Mouse (Mus musculus) limb, embryonic 13.5 days (tissue): ENCODE results near the gene Stx16. TPM values are rescaled to one million over a fixed set of nuclear protein-coding genes. Genes with fewer than 3 reads are reported as not detected.

ENCODE experiments used
- ATAC-seq: fragments of 200-750 bp; cut with Nextera tagmentation; 2 replicates; pipeline ENCODE4 v1.8.0; 2017; ENCODE audit warnings: low read depth, moderate number of reproducible peaks, moderate TSS enrichment; ENCODE audit not compliant: low FRiP score
- H3K27ac ChIP-seq: fragments of 300-500 bp; sonication (generic); 2 replicates; pipeline ENCODE4 v1.5.1; 2015; ENCODE audit warnings: inconsistent platforms, mild to moderate bottlenecking, moderate library complexity
- H3K27me3 ChIP-seq: fragments of 300-500 bp; sonication (generic); 2 replicates; pipeline ENCODE4 v1.6.1; 2015; ENCODE audit warnings: mild to moderate bottlenecking, inconsistent platforms
- H3K36me3 ChIP-seq: fragments of 300-500 bp; sonication (generic); 2 replicates; pipeline ENCODE4 v1.6.1; 2015; ENCODE audit warnings: inconsistent platforms, mild to moderate bottlenecking, moderate library complexity
- H3K4me1 ChIP-seq: fragments of 300-500 bp; sonication (generic); 2 replicates; pipeline ENCODE4 v1.6.1; 2015; ENCODE audit warnings: inconsistent platforms
- H3K4me2 ChIP-seq: fragments of 300-500 bp; sonication (generic); replicated peaks from 2 replicates; pipeline ENCODE4 v1.6.1; 2015; ENCODE audit warnings: inconsistent platforms, mild to moderate bottlenecking, moderate library complexity
- H3K4me3 ChIP-seq: fragments of 300-500 bp; sonication (generic); 2 replicates; pipeline ENCODE4 v1.5.1; 2015; ENCODE audit warnings: moderate library complexity, mild to moderate bottlenecking, inconsistent platforms
- H3K9ac ChIP-seq: fragments of 300-500 bp; sonication (generic); 2 replicates; pipeline ENCODE4 v1.6.1; 2015; ENCODE audit warnings: mild to moderate bottlenecking, inconsistent platforms
- H3K9me3 ChIP-seq: fragments of 300-500 bp; sonication (generic); 2 replicates; pipeline ENCODE4 v1.6.1; 2016; ENCODE audit warnings: inconsistent platforms
- WGBS: fragments of 180-500 bp; shearing (Covaris S2); methylation state at CpG from one replicate; pipeline ENCODE4 v1.1.7; 2015; 5-methylcytosine and 5-hydroxymethylcytosine counted together
- polyA plus RNA-seq: library from polyadenylated mRNA; unstranded; fragments of >200 nt; fragmentation: Nextera tagmentation; extraction: Ambion mirVana; gene quantifications from 2 replicates; pipeline ENCODE4 v1.2.1, GENCODE M21; 2015

Stx16 gene
- polyA plus RNA-seq, 1 experiment from 2014 or later, result 15.0 TPM

DNA sequence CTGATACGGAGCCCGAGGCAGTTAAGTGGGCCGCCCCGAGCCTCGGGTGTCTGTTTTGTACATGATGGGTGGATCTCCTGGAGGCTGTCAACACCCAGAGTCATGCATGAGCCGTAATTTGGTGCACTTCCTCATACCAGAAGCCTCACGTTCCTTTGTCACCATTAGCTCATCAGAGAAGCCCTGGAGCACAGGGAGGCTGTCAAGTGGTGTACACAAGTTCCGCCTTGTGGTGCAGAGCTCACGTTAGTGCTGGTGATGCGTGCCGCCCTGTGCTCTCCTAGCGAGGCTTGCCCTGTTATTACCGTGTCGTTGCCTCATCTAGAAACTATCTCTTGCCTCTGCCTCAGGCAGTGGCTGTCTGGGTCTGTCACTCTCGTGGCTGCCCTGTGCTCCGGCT lies 40.8 kb downstream of the Stx16 start:
- no peak overlapping the region for H3K27ac ChIP-seq
- WGBS, result 74% methylated on average over 16 of the region's 16 CpGs
- no peak overlapping the region for H3K4me3 ChIP-seq
- no peaks in the 10 kb centered on the region for H3K27me3 ChIP-seq
- H3K4me1 ChIP-seq, result peaks cover 6% of the 10 kb centered on the region
- H3K36me3 ChIP-seq, result peaks cover 94% of the 10 kb centered on the region
- H3K9ac ChIP-seq, result no peak overlapping the region
- ATAC-seq, result no peak; the same call in 1 of the 2 replicates
- H3K9me3 ChIP-seq, result no peaks in the 10 kb centered on the region
- H3K4me2 ChIP-seq, result no peak overlapping the region

DNA sequence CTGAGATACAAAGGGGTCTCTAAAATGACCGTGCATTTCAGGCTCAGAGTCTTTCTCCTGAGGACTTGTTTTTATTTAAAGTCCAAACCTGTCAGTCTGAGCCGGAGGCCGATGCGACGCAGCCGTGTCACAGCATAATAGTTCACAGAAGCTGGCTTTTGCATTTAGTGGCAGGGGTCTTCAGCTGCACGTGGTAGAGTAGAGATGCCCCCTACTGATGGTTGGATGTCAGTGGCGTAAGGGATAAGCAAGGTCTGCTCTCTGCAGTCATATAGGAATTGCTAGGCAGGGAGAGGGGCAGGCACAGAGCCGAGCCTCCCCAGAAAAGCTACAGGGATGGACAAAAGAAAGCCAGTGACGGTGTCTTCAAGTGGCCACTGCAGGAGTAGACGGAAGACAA lies 42.0 kb downstream of the Stx16 start:
- Histone ChIP-seq H3K4me2 (no peak overlapping the region), H3K9me3 (no peaks in the 10 kb centered on the region), H3K36me3 (peaks cover 94% of the 10 kb centered on the region), H3K27me3 (no peaks in the 10 kb centered on the region), H3K9ac (no peak overlapping the region), H3K4me3 (no peak overlapping the region), H3K27ac (no peak overlapping the region), H3K4me1 (0 out of 2 replicates have a peak, but pooled peaks cover 4% of the 10 kb centered on the region)
- WGBS, result 61% methylated on average over 11 of the region's 11 CpGs
- no peak for ATAC-seq

DNA sequence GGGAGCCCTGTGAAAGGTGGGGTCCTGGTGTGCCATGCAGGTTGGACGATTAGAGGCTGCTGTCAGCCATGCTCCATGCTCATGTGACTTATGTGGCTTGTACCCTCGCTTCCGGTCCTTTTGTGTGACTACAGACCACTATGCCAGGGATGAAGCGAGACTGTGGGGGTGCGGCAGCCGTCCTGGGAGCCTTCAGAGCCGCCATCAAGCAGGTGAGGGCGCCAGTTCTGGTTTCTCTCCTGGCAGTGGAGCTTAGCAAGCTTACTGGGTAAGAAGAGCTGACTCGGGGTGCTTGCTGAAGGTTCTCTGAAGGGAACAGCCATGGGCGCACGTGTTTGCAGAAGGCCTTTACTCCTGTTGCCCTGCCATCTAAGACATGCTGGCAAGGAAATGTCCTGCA lies 43.2 kb downstream of the Stx16 start:
- H3K4me1 ChIP-seq, result 0 out of 2 replicates have a peak, but pooled peaks cover 4% of the 10 kb centered on the region
- ATAC-seq, result no peak
- no peak overlapping the region for H3K4me2 ChIP-seq
- peaks cover 94% of the 10 kb centered on the region for H3K36me3 ChIP-seq
- H3K27ac ChIP-seq, result no peak overlapping the region
- no peaks in the 10 kb centered on the region for H3K27me3 ChIP-seq
- no peak overlapping the region for H3K9ac ChIP-seq
- no peak overlapping the region for H3K4me3 ChIP-seq
- 91% methylated on average over 11 of the region's 11 CpGs for WGBS
- H3K9me3 ChIP-seq, result 0 out of 2 replicates have a peak, but pooled peaks cover 4% of the 10 kb centered on the region

DNA sequence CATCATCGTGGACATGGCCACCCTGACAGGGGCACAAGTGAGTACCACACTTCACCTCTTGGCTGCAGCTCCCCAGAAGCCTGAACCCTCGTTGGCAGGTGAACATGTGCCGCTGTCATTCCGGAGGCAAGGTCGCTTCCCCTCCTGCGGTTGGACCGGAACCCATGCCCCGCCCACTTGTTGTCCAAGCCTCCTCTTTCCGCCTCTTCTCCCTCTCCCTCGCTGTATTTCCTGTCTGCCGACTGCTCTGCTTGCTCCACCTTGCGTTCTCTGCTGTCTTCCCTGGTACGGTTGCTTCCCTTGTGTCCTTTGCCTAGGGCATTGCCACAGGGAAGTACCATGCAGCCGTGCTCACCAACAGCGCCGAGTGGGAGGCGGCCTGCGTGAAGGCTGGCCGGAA lies 44.5 kb downstream of the Stx16 start:
- WGBS, result 94% methylated on average over 19 of the region's 19 CpGs
- H3K27me3 ChIP-seq, result no peaks in the 10 kb centered on the region
- no peak overlapping the region for H3K4me3 ChIP-seq
- H3K4me1 ChIP-seq, result no peaks in the 10 kb centered on the region
- H3K9ac ChIP-seq, result no peak overlapping the region
- no peak for ATAC-seq
- peaks cover 15% of the 10 kb centered on the region for H3K9me3 ChIP-seq
- H3K27ac ChIP-seq, result no peak overlapping the region
- H3K4me2 ChIP-seq, result no peak overlapping the region
- peaks cover 92% of the 10 kb centered on the region for H3K36me3 ChIP-seq

DNA sequence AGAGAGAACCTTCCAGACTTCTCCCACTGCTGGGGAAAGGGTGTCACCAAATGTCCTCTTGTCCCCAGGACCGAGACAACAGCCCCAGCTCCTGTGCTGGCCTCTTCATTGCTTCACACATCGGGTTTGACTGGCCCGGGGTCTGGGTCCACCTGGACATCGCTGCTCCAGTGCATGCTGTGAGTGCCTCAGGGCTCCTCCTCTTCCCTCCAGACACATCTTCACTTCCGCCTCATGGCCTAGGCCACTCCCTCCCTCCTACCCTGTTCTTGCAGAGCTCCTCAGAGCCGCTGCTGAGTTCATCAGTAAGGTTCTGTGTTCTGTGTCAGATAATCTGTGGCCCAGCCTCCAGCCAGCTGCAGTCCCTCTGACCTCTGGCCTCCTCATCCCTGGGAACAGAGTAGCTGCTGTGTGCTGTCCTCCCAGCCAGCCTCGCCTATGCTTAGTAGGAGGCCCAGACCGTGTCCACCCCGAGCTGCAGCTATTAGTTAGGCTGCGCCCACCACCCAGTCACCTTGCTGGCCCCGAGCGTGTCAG lies 45.4 kb downstream of the Stx16 start:
- Histone ChIP-seq H3K9ac (no peak overlapping the region), H3K4me3 (no peak overlapping the region), H3K27ac (no peak overlapping the region), H3K9me3 (peaks cover 15% of the 10 kb centered on the region), H3K4me2 (no peak overlapping the region), H3K36me3 (peaks cover 85% of the 10 kb centered on the region), H3K4me1 (peaks cover 1% of the 10 kb centered on the region), H3K27me3 (no peaks in the 10 kb centered on the region)
- 83% methylated on average over 12 of the region's 12 CpGs for WGBS
- ATAC-seq, result no peak

DNA sequence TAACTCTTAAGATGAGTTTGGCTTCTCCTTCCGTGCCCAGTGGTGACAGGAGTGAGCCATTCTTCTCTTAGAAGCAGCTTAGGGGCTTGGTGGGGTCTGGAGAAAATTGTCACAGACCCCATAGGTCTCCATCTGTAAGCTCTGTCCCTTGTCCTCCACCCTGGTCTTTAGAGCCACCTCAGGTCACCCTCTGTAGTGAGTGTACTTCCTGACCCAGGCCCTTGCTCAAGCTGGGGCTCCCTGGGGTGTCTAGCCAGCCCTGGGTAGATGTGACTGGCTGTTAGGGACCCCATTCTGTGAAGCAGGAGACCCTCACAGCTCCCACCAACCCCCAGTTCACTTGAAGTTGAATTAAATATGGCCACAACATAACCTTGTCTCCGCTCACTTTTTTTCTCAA lies 46.2 kb downstream of the Stx16 start:
- H3K4me3 ChIP-seq, result no peak overlapping the region
- H3K27ac ChIP-seq, result no peak overlapping the region
- H3K9ac ChIP-seq, result no peak overlapping the region
- H3K4me2 ChIP-seq, result no peak overlapping the region
- peaks cover 76% of the 10 kb centered on the region for H3K36me3 ChIP-seq
- H3K27me3 ChIP-seq, result no peaks in the 10 kb centered on the region
- peaks cover 15% of the 10 kb centered on the region for H3K9me3 ChIP-seq
- no peak for ATAC-seq
- 90% methylated on average over 2 of the region's 2 CpGs for WGBS
- H3K4me1 ChIP-seq, result peaks cover 10% of the 10 kb centered on the region

DNA sequence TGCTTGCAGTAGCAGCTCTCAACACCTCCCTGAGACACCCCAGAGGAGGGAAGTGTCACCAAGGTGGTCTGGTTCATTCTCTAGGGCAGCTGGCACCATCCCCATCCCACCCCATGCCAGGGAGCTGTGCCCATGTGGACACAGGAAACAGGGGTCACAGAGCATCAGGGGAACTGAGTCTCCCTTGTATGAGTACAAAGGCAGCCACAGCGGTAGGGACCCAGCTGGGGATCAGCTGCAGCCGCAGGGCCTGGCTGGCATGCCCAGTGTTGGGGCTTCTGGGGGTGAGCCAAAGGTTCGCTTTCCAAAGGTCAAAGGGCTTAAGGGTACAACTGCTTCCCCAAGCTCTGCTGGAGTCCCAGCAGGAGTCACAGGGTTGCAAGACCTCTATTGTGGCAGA lies 47.6 kb downstream of the Stx16 start:
- H3K36me3 ChIP-seq, result peaks cover 66% of the 10 kb centered on the region
- ATAC-seq, result no peak

DNA sequence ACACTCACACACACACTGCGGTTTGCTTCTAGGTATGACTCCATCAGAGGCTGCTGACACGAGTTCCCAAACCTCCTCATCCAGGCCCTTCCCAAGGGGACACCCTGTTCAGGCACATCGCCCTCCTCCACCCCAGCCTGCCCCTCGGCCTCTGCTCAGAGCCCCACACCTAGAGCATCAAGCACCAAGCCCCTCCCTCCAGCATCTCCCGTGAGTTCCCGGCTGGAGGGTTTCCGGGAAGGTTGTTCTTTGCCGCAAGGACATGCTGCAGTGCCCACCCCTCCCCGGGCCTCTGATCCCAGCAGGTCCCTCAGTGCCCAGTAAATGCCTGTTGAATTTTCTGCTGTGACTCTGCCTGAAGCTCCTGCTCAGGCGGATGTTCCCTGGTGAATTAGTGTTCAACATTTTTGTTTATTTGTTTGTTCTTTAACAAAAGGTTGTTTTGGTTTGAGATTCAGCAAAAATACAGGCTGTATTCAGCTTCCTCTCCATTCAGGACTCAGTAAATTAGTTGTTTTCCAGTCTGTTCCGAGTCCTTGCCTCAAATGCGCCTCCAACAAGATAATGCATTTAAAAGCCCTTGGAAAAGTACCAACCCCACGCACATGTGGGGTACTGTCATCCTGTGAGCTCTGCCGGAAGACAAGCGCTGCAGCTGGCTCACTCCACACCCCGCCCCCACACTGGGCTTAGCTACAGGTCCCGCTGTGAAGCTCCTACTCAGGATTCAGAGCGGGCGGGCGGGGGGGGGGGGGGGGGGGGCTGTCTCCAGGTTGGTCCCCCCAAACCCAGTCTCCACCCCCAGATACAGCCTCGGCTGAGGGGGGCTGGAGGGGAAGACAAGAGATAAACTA lies 50.6 kb downstream of the Stx16 start:
- Histone ChIP-seq H3K9me3 (peaks cover 15% of the 10 kb centered on the region), H3K4me1 (peaks cover 11% of the 10 kb centered on the region)
- ATAC-seq, result peak; percentile 73

More for the DNA sequence above, 47.6 kb downstream of the Stx16 start:
- H3K4me3 ChIP-seq, result no peak overlapping the region
- no peaks in the 10 kb centered on the region for H3K27me3 ChIP-seq
- H3K9ac ChIP-seq, result no peak overlapping the region
- no peak overlapping the region for H3K4me2 ChIP-seq
- no peak overlapping the region for H3K27ac ChIP-seq
- peaks cover 11% of the 10 kb centered on the region for H3K4me1 ChIP-seq
- WGBS, result 96% methylated on average over 3 of the region's 3 CpGs
- H3K9me3 ChIP-seq, result peaks cover 15% of the 10 kb centered on the region

DNA sequence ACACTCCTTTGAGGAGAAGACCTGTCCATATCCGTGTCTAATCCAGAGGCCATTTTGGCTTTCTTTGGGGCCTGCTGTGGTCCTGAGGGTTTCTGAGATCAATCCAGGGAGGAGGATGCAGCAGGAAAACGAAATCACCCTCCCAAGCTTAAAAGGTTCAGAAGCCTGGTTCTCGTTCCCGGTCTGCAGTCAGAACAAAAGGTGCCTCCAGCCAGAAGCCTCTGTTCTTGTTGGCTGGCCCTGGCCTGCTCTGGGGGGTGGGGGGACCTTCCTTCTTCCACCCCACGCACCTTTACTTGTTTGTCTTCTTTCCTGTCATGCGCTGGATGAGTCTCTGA lies 51.2 kb downstream of the Stx16 start:
- H3K27ac ChIP-seq, result no peak overlapping the region
- H3K9ac ChIP-seq, result no peak overlapping the region
- peaks cover 30% of the 10 kb centered on the region for H3K36me3 ChIP-seq
- peaks cover 15% of the 10 kb centered on the region for H3K9me3 ChIP-seq
- ATAC-seq, result no peak
- H3K4me3 ChIP-seq, result peak overlapping the region; percentile 10; the same call in 1 of the 2 replicates
- H3K4me1 ChIP-seq, result peaks cover 11% of the 10 kb centered on the region
- 26% methylated on average over 6 of the region's 6 CpGs for WGBS
- H3K4me2 ChIP-seq, result peak overlapping the region; percentile 51
- no peaks in the 10 kb centered on the region for H3K27me3 ChIP-seq

More for the DNA sequence above, 50.6 kb downstream of the Stx16 start:
- peak overlapping the region; percentile 31; the same call in 1 of the 2 replicates for H3K9ac ChIP-seq
- peak overlapping the region; percentile 51 for H3K4me2 ChIP-seq
- H3K27ac ChIP-seq, result no peak overlapping the region
- H3K36me3 ChIP-seq, result peaks cover 36% of the 10 kb centered on the region
- 7% methylated on average over 18 of the region's 21 CpGs for WGBS
- peak overlapping the region; percentile 10; the same call in 1 of the 2 replicates for H3K4me3 ChIP-seq
- H3K27me3 ChIP-seq, result no peaks in the 10 kb centered on the region

DNA sequence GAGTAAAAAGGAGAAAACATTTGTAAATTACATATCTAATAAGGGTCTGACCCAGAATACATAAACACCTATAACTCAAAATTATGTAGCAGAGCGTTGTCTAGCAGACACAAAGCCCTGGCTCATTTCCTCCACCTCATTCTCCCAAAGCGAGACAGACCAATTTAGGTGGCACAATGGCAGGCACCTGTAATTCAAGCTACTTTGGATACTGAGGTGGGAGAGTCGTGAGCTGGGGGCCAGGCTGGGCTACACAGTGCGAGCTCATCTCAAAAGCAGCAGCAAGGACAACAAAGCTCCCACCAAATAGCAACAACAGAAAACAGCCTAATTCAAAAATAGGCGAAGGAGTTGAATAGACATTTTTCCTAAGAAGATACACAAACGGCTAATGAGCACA lies 52.8 kb downstream of the Stx16 start:
- no peaks in the 10 kb centered on the region for H3K27me3 ChIP-seq
- peaks cover 14% of the 10 kb centered on the region for H3K9me3 ChIP-seq
- 84% methylated on average over 6 of the region's 6 CpGs for WGBS

DNA sequence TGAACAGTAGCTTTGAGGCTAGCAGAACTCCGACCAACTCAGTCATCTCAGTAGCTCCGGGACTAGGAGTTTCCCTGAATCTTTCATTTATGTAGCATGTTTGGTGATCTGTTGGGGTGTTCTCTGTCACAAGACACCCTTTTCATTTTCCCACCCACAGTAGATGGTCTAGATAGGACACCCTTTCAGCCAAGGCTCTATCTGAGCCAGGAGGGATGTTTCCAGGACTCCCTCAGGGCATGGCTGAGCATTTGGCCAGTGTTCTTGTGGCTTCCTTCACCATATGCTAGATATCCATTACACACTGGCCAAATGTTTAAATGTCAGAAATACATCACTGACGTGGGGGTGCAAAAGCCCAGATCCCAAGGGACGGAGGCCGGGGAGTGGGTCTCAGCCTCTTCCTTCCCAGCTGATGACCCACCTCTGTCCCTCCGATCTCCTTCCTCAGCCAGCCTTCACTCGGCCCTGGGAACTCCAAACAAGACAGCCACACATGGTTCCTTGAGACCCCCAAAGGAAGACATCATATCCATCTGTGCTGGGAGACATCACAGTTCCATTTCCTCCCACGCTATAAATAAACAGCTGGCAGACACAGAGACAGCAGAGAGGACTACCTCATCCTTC lies 54.5 kb downstream of the Stx16 start:
- Histone ChIP-seq H3K9me3 (no peaks in the 10 kb centered on the region), H3K4me1 (peaks cover 11% of the 10 kb centered on the region), H3K9ac (no peak overlapping the region), H3K27ac (no peak overlapping the region), H3K27me3 (no peaks in the 10 kb centered on the region), H3K4me3 (no peak overlapping the region), H3K4me2 (no peak overlapping the region), H3K36me3 (no peaks in the 10 kb centered on the region)
- ATAC-seq, result no peak
- 83% methylated on average over 8 of the region's 8 CpGs for WGBS

More for the DNA sequence above, 52.8 kb downstream of the Stx16 start:
- no peak overlapping the region for H3K4me3 ChIP-seq
- peaks cover 14% of the 10 kb centered on the region for H3K36me3 ChIP-seq
- H3K4me1 ChIP-seq, result peaks cover 11% of the 10 kb centered on the region
- no peak overlapping the region for H3K27ac ChIP-seq
- H3K4me2 ChIP-seq, result no peak overlapping the region
- H3K9ac ChIP-seq, result no peak overlapping the region
- no peak for ATAC-seq

DNA sequence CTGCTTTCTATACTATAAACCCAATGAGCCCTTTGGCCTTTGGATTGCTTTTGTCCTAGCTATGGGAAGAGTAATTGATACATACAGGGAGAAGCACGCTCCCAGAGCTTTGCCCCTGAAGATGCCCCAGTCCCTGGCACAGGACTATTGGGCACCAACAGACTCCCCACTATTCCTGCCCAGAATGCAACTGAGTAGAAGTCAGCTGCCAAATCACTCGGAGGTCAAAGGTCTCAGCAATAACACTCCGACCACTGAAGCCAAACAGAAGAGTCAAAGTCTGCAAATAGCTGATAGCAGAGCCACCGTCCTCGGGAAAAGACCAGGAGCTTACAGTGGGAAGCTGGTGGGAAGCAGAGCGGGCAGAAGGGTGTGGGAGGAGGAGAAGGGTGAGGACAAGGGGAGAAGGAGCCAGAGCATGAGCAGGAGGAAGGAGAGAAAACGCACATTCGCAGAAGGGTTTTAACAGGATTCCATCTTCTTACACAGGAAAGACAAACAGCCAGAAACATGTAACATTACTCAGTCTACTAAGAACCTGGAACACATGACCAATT lies 56.4 kb downstream of the Stx16 start:
- ATAC-seq, result no peak
- H3K27ac ChIP-seq, result no peak overlapping the region
- H3K36me3 ChIP-seq, result no peaks in the 10 kb centered on the region
- H3K9me3 ChIP-seq, result no peaks in the 10 kb centered on the region
- H3K9ac ChIP-seq, result no peak overlapping the region
- no peaks in the 10 kb centered on the region for H3K4me1 ChIP-seq
- no peaks in the 10 kb centered on the region for H3K27me3 ChIP-seq
- no peak overlapping the region for H3K4me2 ChIP-seq
- 85% methylated on average over 8 of the region's 8 CpGs for WGBS
- no peak overlapping the region for H3K4me3 ChIP-seq
